Mouse (Mus musculus): ENCODE measurements at regions not wholly inside any gene's neighbourhood (a gene's known extent, or its start where the extent isn't known, plus 50 kb on each side); places are given as distances from the start of the nearest gene placed in this dataset.

- no peak for DNase-seq
Observed at GRCm38 (mm10) chr6:39283761-39284415, 77.3 kb upstream of the Kdm7a start.

GRCm38 (mm10) chr6:39278317-39278716 is 71.7 kb upstream of the Kdm7a start:
- no peak for DNase-seq

- DNase-seq = peak; percentile 11 to 29
Observed at GRCm38 (mm10) chr6:39274774-39275502, 68.3 kb upstream of the Kdm7a start.

- peak in 1 of 2 experiments; percentile 14 for DNase-seq
Observed at GRCm38 (mm10) chr6:39273427-39273826, 66.8 kb upstream of the Kdm7a start.

- no peak for DNase-seq
Observed at GRCm38 (mm10) chr6:39270457-39270856, 63.9 kb upstream of the Kdm7a start.

- peak; percentile 12 to 16 for DNase-seq
Observed at GRCm38 (mm10) chr6:39269706-39270105, 63.1 kb upstream of the Kdm7a start.

- DNase-seq = no peak
Observed at GRCm38 (mm10) chr6:39268647-39269428, 62.2 kb upstream of the Kdm7a start.

- DNase-seq = peak in 1 of 2 experiments; percentile 18
Observed at GRCm38 (mm10) chr6:39264722-39265121, 58.1 kb upstream of the Kdm7a start.

GRCm38 (mm10) chr6:39263615-39264014 is 57.0 kb upstream of the Kdm7a start:
- no peak for DNase-seq

- DNase-seq = peak; percentile 28 to 41
Observed at GRCm38 (mm10) chr6:39261951-39262350, 55.4 kb upstream of the Kdm7a start.

GRCm38 (mm10) chr6:39260480-39260879 is 53.9 kb upstream of the Kdm7a start:
- DNase-seq = no peak

GRCm38 (mm10) chr6:39259129-39259528 is 52.5 kb upstream of the Kdm7a start:
- DNase-seq = no peak

- DNase-seq = no peak
Observed at GRCm38 (mm10) chr6:39258656-39259055, 52.1 kb upstream of the Kdm7a start.

- peak; percentile 15 to 24 for DNase-seq
Observed at GRCm38 (mm10) chr6:39257667-39258395, 51.2 kb upstream of the Kdm7a start.

GRCm38 (mm10) chr6:39257111-39257571 is 50.6 kb upstream of the Kdm7a start:
- DNase-seq = peak; percentile 49

- DNase-seq = peak; percentile 74 to 80
Observed at GRCm38 (mm10) chr6:39256304-39257103, 49.9 kb upstream of the Kdm7a start.
